Mouse (Mus musculus): ENCODE results near the gene Mrtfa.

DNA sequence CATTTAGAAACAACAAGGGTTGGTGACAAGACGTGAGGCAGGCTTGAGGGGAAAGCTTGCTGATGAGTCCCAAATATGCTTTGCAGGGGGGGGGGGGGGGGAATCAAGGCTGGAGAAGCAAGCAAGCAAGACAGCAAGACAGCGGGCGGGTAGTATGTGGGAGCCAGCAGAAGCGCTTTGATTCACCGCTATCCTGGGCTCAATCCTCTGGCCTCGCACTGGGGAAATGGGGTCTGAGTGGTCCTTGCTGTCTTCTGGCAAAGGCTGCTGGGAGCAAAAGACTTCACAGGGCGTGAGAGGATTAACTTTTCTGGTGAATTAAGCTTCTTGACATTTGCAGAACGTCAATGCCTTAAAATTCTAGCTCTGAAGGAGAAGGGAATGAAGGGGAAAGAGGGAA lies 45.5 kb upstream of the Mrtfa start:
- TF ChIP-seq CTCF (conservative IDR thresholded peaks at IDR 0.05; ENCODE audit: insufficient read depth, insufficient read length, low read depth, low read length) (no peak), POLR2A (IDR thresholded peaks at IDR 0.05; ENCODE audit: low read depth, low read length) (no peak)
